Mouse (Mus musculus) forebrain, embryonic 14.5 days (tissue): ENCODE data around the gene Slco1a1. TPM values are rescaled to one million over a fixed set of nuclear protein-coding genes. Genes with fewer than 3 reads are reported as not detected.
"Not testable (repeated sequence)": the region's sequence is repeated elsewhere in the genome, so short reads cannot be mapped to it uniquely, and the experiment has no call there.

Experiments
- ATAC-seq: fragments of 200-750 bp; cut with Nextera tagmentation; 2 replicates; pipeline ENCODE4 v1.8.0; 2017; ENCODE audit warnings: mild to moderate bottlenecking, moderate library complexity
- DNase-seq: peaks from one replicate; pipeline ENCODE4 v3.0.0-alpha.2; 2015; ENCODE audit warnings: low spot score
- H3K27ac ChIP-seq: fragments of 300-500 bp; sonication (generic); 2 replicates; pipeline ENCODE4 v1.5.1; 2014; ENCODE audit warnings: low read depth, mild to moderate bottlenecking, control low read depth, low read length, moderate library complexity
- H3K27me3 ChIP-seq: fragments of 300-500 bp; sonication (generic); replicated peaks from 2 replicates; pipeline ENCODE4 v1.6.1; 2014; ENCODE audit warnings: low read length, control low read depth, mixed read lengths; ENCODE audit not compliant: control insufficient read depth, insufficient read depth
- H3K36me3 ChIP-seq: fragments of 300-500 bp; sonication (generic); 2 replicates; pipeline ENCODE4 v1.6.1; 2014; ENCODE audit warnings: low read length, control low read depth; ENCODE audit not compliant: control insufficient read depth, insufficient read depth
- H3K4me1 ChIP-seq: fragments of 300-500 bp; sonication (generic); 2 replicates; pipeline ENCODE4 v1.6.1; 2014; ENCODE audit warnings: antibody characterized with exemption, low read length, control low read depth; ENCODE audit not compliant: control insufficient read depth, insufficient read depth
- H3K4me2 ChIP-seq: fragments of 300-500 bp; sonication (generic); 2 replicates; pipeline ENCODE4 v1.6.1; 2014; ENCODE audit warnings: mild to moderate bottlenecking, control low read depth, low read length
- H3K4me3 ChIP-seq: fragments of 300-500 bp; sonication (generic); 2 replicates; pipeline ENCODE4 v1.5.1; 2014; ENCODE audit warnings: low read depth, low read length, control low read depth
- H3K9ac ChIP-seq: fragments of 300-500 bp; sonication (generic); 2 replicates; pipeline ENCODE4 v1.6.1; 2014; ENCODE audit warnings: mild to moderate bottlenecking, low read length, control low read depth, moderate library complexity
- H3K9me3 ChIP-seq: fragments of 300-500 bp; sonication (generic); replicated peaks from 2 replicates; pipeline ENCODE4 v1.6.1; 2016; ENCODE audit warnings: low read length, control low read depth, mixed read lengths; ENCODE audit not compliant: control insufficient read depth
- WGBS: fragments of 180-500 bp; shearing (Covaris S2); extraction: QIAGEN DNeasy Blood & Tissue Kit; methylation state at CpG from one replicate; pipeline ENCODE4 v1.1.7; 2014; 5-methylcytosine and 5-hydroxymethylcytosine counted together
- polyA plus RNA-seq: library from polyadenylated mRNA; unstranded; fragments of >200 nt; fragmentation: Nextera tagmentation; extraction: Ambion mirVana; gene quantifications from 2 replicates; pipeline ENCODE4 v1.2.1, GENCODE M21; 2014

Slco1a1 gene
- polyA plus RNA-seq, 1 experiment from 2014 or later, result not detected

DNA sequence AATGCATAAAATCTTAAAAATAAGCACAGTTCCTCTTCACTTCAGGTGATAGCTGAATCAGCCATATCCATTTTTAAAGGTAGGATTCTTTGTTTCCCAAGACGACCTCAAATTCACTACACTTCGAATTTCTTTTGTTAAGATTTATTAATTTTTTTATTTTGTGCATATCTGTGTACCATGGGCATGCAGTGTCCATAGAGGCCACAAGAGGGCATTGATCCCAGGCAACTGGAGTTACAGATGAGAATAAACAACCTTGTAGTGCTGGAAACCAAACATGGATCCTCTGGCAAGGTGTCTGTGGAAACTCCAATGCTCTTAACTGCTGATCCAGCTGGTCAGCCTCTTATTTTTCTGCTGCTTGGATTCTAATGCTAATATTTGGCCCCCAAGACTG, 58.5 kb downstream of the Slco1a1 start:
- no peak for DNase-seq
- Histone ChIP-seq H3K4me1 (no peaks in the 10 kb centered on the region), H3K27me3 (no peaks in the 10 kb centered on the region), H3K36me3 (no peaks in the 10 kb centered on the region), H3K9ac (no peak overlapping the region), H3K4me3 (no peak overlapping the region), H3K4me2 (no peak overlapping the region), H3K9me3 (no peaks in the 10 kb centered on the region), H3K27ac (no peak overlapping the region)
- no peak for ATAC-seq
- WGBS, result 68% methylated on average over 2 of the region's 2 CpGs

DNA sequence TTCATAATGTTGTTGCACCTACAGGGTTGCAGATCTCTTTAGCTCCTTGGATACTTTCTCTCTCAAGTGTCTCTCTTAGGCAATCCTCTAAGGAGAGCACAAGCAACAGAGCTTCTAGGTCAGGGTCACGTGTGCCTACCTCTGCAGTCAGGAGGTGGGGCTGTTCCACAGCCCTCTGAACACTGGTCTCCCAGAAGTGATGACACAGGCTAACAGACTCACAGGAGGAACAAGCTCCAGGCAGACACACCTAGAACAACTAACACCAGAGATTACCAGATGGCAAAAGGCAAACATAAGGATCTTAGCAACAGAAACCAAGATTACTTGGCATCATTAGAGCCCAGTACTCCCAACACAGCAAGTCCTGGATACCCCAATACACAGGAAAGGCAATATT, 64.2 kb downstream of the Slco1a1 start:
- Histone ChIP-seq H3K9ac (no peak overlapping the region), H3K9me3 (no peaks in the 10 kb centered on the region), H3K4me2 (no peak overlapping the region), H3K27me3 (no peaks in the 10 kb centered on the region), H3K4me1 (no peaks in the 10 kb centered on the region), H3K4me3 (no peak overlapping the region), H3K36me3 (no peaks in the 10 kb centered on the region), H3K27ac (no peak overlapping the region)
- DNase-seq (no peak), ATAC-seq (no peak)
- WGBS, result 76% methylated on average over 1 of the region's 1 CpGs

DNA sequence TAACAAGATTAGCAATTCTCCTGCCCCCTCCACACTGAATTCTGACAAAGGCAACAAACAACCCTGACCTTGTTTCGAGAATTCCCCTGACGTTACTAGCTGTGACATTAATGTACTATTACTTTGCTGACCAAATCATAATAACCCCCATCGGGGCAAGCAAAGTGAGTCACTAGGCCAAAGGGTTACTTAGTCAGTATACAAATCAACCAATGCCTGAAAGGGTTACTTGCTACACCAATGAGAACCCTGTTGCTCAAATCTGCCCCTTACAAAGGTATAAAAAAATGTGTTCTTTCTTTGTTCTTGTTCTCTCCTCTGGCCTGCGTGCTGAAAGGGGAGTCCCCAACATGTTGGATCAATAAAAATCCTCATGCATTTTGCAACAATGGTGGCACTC, 71.0 kb downstream of the Slco1a1 start:
- not testable (repeated sequence) for H3K27ac ChIP-seq, ATAC-seq, H3K4me1 ChIP-seq, H3K9me3 ChIP-seq, H3K4me2 ChIP-seq, H3K27me3 ChIP-seq, H3K4me3 ChIP-seq, H3K9ac ChIP-seq, DNase-seq, H3K36me3 ChIP-seq
- 79% methylated on average over 4 of the region's 4 CpGs for WGBS

DNA sequence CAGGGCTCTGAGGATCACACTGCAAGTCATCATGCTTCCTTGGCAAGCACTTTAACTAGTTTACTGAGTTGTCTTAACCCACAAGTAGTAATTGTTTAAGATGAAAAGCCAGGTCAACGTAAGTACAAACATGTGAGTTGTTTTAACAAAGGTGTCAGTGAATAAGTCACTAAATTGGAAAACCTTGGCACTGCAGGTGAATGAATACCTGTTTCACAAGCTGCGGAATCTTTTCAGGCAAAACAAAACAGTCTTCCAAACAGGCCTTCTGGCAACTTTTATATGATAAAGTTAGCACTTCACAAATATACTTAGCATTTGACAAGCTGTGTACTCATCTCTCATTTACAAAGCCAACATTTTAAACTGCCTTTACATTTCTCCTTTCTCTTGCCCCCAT, 75.1 kb downstream of the Slco1a1 start:
- Histone ChIP-seq H3K36me3 (no peaks in the 10 kb centered on the region), H3K27ac (no peak overlapping the region), H3K9me3 (no peaks in the 10 kb centered on the region), H3K27me3 (no peaks in the 10 kb centered on the region), H3K4me1 (no peaks in the 10 kb centered on the region), H3K4me3 (no peak overlapping the region), H3K9ac (no peak overlapping the region), H3K4me2 (no peak overlapping the region)
- ATAC-seq (no peak), DNase-seq (no peak)
- 82% methylated on average over 2 of the region's 2 CpGs for WGBS

GRCm38 (mm10) chr6:141868735-141869134, 78.0 kb downstream of the Slco1a1 start:
- no peak overlapping the region for H3K27ac ChIP-seq
- no peaks in the 10 kb centered on the region for H3K9me3 ChIP-seq
- DNase-seq (no peak), ATAC-seq (no peak)
- H3K36me3 ChIP-seq, result no peaks in the 10 kb centered on the region
- H3K4me2 ChIP-seq, result no peak overlapping the region
- no peaks in the 10 kb centered on the region for H3K4me1 ChIP-seq
- H3K9ac ChIP-seq, result no peak overlapping the region
- H3K4me3 ChIP-seq, result no peak overlapping the region
- 87% methylated on average over 5 of the region's 5 CpGs for WGBS
- H3K27me3 ChIP-seq, result no peaks in the 10 kb centered on the region

DNA sequence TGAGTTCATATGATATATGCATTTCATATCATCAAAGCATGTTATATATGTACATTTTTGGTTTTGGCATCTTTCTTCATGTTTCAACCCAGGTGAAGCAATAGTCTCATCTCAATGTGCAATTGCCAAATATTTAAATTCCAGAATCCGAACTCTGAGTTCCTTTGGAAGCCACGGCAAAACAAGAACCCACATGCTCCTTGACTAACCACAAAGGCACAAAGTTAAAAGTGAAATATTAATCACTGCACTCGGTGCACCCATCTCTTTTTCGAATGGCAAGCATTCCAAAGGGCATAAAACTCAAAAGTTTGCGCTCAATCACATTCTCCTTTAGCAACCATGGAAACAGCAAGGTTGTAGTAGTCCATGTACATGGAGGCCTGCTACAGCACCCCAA, 80.7 kb downstream of the Slco1a1 start:
- no peak overlapping the region for H3K4me3 ChIP-seq
- H3K27ac ChIP-seq, result no peak overlapping the region
- H3K27me3 ChIP-seq, result no peaks in the 10 kb centered on the region
- no peak overlapping the region for H3K4me2 ChIP-seq
- WGBS, result 88% methylated on average over 5 of the region's 5 CpGs
- H3K36me3 ChIP-seq, result no peaks in the 10 kb centered on the region
- H3K4me1 ChIP-seq, result no peaks in the 10 kb centered on the region
- no peak overlapping the region for H3K9ac ChIP-seq
- H3K9me3 ChIP-seq, result no peaks in the 10 kb centered on the region
- DNase-seq (no peak), ATAC-seq (no peak)

GRCm38 (mm10) chr6:141857735-141858531, 88.8 kb downstream of the Slco1a1 start:
- Histone ChIP-seq H3K4me2 (no peak overlapping the region), H3K36me3 (no peaks in the 10 kb centered on the region), H3K4me3 (no peak overlapping the region), H3K9me3 (no peaks in the 10 kb centered on the region), H3K9ac (no peak overlapping the region), H3K27ac (no peak overlapping the region), H3K4me1 (no peaks in the 10 kb centered on the region), H3K27me3 (no peaks in the 10 kb centered on the region)
- DNase-seq (no peak), ATAC-seq (no peak)
- WGBS, result 80% methylated on average over 8 of the region's 8 CpGs

Other genes starting within 250 kb of the Slco1a1 start
- not detected in 2 replicates for gene Gm5724, start 173.2 kb downstream of the Slco1a1 start, polyA plus RNA-seq
- 3.4 and 3.5 TPM in 2 replicates for gene Slco1a4, start 90.8 kb downstream of the Slco1a1 start, polyA plus RNA-seq
- not detected in 2 replicates for gene Gm6614, start 64.5 kb upstream of the Slco1a1 start, polyA plus RNA-seq